In the genomic region with DNA sequence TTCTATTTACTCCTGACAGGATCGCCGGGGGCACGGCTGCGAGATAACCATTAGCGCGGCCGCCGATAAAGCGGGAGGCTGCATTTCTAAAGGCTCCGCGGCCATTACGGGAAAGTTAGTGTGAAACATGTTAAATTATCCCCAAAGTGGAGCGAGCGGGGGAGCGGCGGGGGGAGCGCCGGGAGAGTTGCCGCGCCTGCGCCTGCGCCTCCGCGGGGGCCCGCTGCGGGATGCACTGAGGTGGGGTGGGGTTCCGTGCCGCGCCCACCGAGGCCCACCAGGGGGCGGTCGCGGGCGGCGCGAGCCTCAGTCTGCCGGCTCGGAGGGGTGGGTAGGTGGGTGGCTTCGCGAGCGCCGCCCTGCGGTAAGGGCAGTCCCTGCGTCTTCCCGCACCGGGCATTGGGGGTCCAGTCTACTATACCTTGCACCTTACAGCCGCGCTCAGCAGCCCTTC, we compare ENCODE assay signal across 8 mouse cellular contexts.
DNase-seq lines count a peak whose midpoint lies in the region; ATAC-seq and TF ChIP-seq lines count a peak whose summit lies in the region.

No protein-coding gene starts in this region.

- 0 out of 2 replicates have a peak overlapping the region, but pooled peaks have one; percentile 25 for H3K4me2 ChIP-seq in lung, postnatal 0 days (replicated peaks; ENCODE audit: low read depth, low read length)
- H3K4me2 ChIP-seq in heart, embryonic 16.5 days (ENCODE audit: low read depth, low read length), result peak overlapping the region; percentile 46
- H3K4me2 ChIP-seq in midbrain, embryonic 14.5 days (ENCODE audit: low read length), result peak overlapping the region; percentile 44

- H3K27ac ChIP-seq in lung, postnatal 0 days (ENCODE audit: low read length), result no peak overlapping the region
- H3K27ac ChIP-seq in heart, embryonic 16.5 days (ENCODE audit: low read length), result no peak overlapping the region
- H3K27ac ChIP-seq in midbrain, embryonic 14.5 days (replicated peaks; ENCODE audit: low read depth, low read length), result no peak overlapping the region

- TF ChIP-seq CTCF in lung, postnatal 0 days (IDR thresholded peaks at IDR 0.05), result peak; percentile 58

- H3K27me3 ChIP-seq in lung, postnatal 0 days (replicated peaks; ENCODE audit: insufficient read depth, low read length), result peaks cover 47% of the 10 kb centered on the region
- H3K27me3 ChIP-seq in heart, embryonic 16.5 days (ENCODE audit: control insufficient read depth, insufficient read depth, low read length), result peaks cover 89% of the 10 kb centered on the region
- H3K27me3 ChIP-seq in midbrain, embryonic 14.5 days (ENCODE audit: control insufficient read depth, insufficient read depth, low read length), result peaks cover 78% of the 10 kb centered on the region

- no peak overlapping the region for H3K9ac ChIP-seq in lung, postnatal 0 days (replicated peaks; ENCODE audit: low read depth)
- no peak overlapping the region for H3K9ac ChIP-seq in heart, embryonic 16.5 days (ENCODE audit: low read length)
- no peak overlapping the region for H3K9ac ChIP-seq in midbrain, embryonic 14.5 days (replicated peaks; ENCODE audit: low read length)

- no peak for DNase-seq in lung, postnatal 0 days (ENCODE audit: low spot score)
- DNase-seq in lung, postnatal 14 days, result no peak
- peak; percentile 32 for DNase-seq in c-Kit-positive CD71-negative TER-119-negative erythroid progenitor cells, embryonic 14.5 days (ENCODE audit: low read depth)
- DNase-seq in kidney, postnatal 25 days, result peak; percentile 32 to 60
- peak; percentile 78 for DNase-seq in midbrain, embryonic 14.5 days
- DNase-seq in thymus, postnatal 14 days, result peak; percentile 46
- no peak for DNase-seq in urinary bladder, postnatal 10 days (ENCODE audit: low spot score)

- H3K4me1 ChIP-seq in lung, postnatal 0 days (ENCODE audit: insufficient read depth, low read depth, low read length), result no peaks in the 10 kb centered on the region
- H3K4me1 ChIP-seq in heart, embryonic 16.5 days (ENCODE audit: control insufficient read depth, insufficient read depth, low read length), result peaks cover 2% of the 10 kb centered on the region; the same call in 1 of the 2 replicates
- H3K4me1 ChIP-seq in midbrain, embryonic 14.5 days (ENCODE audit: control insufficient read depth, insufficient read depth, low read length), result peaks cover 5% of the 10 kb centered on the region; the same call in 1 of the 2 replicates

- H3K36me3 ChIP-seq in lung, postnatal 0 days (ENCODE audit: insufficient read depth, low read length), result no peaks in the 10 kb centered on the region
- no peaks in the 10 kb centered on the region for H3K36me3 ChIP-seq in heart, embryonic 16.5 days (ENCODE audit: control insufficient read depth, insufficient read depth)
- H3K36me3 ChIP-seq in midbrain, embryonic 14.5 days (ENCODE audit: control insufficient read depth, insufficient read depth, low read length), result no peaks in the 10 kb centered on the region

- H3K9me3 ChIP-seq in lung, postnatal 0 days (ENCODE audit: low read length), result no peaks in the 10 kb centered on the region
- no peaks in the 10 kb centered on the region for H3K9me3 ChIP-seq in heart, embryonic 16.5 days (replicated peaks; ENCODE audit: control insufficient read depth, low read length)
- H3K9me3 ChIP-seq in midbrain, embryonic 14.5 days (ENCODE audit: control insufficient read depth, low read length), result no peaks in the 10 kb centered on the region

- no peak for ATAC-seq in lung, postnatal 0 days
- ATAC-seq in heart, embryonic 16.5 days (replicated peaks; ENCODE audit: extremely low read depth, insufficient read depth, low FRiP score), result no peak
- no peak; the same call in 1 of the 2 replicates for ATAC-seq in midbrain, embryonic 14.5 days (ENCODE audit: low FRiP score, low TSS enrichment)

- WGBS in lung, postnatal 0 days, result 2% methylated on average over 41 of the region's 48 CpGs
- 3% methylated on average over 39 of the region's 48 CpGs for WGBS in heart, embryonic 16.5 days
- WGBS in midbrain, embryonic 14.5 days, result 1% methylated on average over 43 of the region's 48 CpGs

- TF ChIP-seq EP300 in lung, postnatal 0 days (IDR thresholded peaks at IDR 0.05), result no peak

- H3K4me3 ChIP-seq in lung, postnatal 0 days (ENCODE audit: low read depth, low read length), result no peak overlapping the region
- H3K4me3 ChIP-seq in heart, embryonic 16.5 days (ENCODE audit: low read length), result peak overlapping the region; percentile 37
- H3K4me3 ChIP-seq in midbrain, embryonic 14.5 days (replicated peaks; ENCODE audit: low read depth, low read length), result peak overlapping the region; percentile 17

Comparison
In these comparisons a context has a peak if more than half of its experiments do, and no peak if none do; other contexts are left out.
1. DNase-seq: peak in c-Kit-positive CD71-negative TER-119-negative erythroid progenitor cells, embryonic 14.5 days (single experiment), kidney, postnatal 25 days (2 of 2), midbrain, embryonic 14.5 days (single experiment) and thymus, postnatal 14 days (single experiment); none in lung, postnatal 0 days (single experiment), lung, postnatal 14 days (single experiment) and urinary bladder, postnatal 10 days (single experiment).
2. Peak in every context shown above with its lines, with median percentiles within 50 percentile points of each other: H3K4me2 ChIP-seq.